Mouse (Mus musculus): ENCODE measurements at regions not wholly inside any gene's neighbourhood (a gene's known extent, or its start where the extent isn't known, plus 50 kb on each side); places are given as distances from the start of the nearest gene placed in this dataset.

GRCm38 (mm10) chr11:71423242-71423641 lies 192.7 kb upstream of the Nlrp1b start:
- no peak for DNase-seq (ENCODE audit: low spot score)
- H3K27me3 ChIP-seq (ENCODE audit: insufficient read depth, low read length), result no peaks in the 10 kb centered on the region
- H3K4me3 ChIP-seq (ENCODE audit: low read length), result no peak overlapping the region
- 0 out of 2 replicates have a peak, but pooled peaks cover 2% of the 10 kb centered on the region for H3K9me3 ChIP-seq (ENCODE audit: low read length)
- no peak for ATAC-seq
- H3K36me3 ChIP-seq (ENCODE audit: insufficient read depth, low read length), result no peaks in the 10 kb centered on the region
- no peak for TF ChIP-seq CTCF (IDR thresholded peaks at IDR 0.05; ENCODE audit: low read depth)
- H3K9ac ChIP-seq (replicated peaks; ENCODE audit: low read length), result no peak overlapping the region
- 84% methylated on average over 3 of the region's 3 CpGs for WGBS
- H3K4me1 ChIP-seq (ENCODE audit: insufficient read depth, low read length), result no peaks in the 10 kb centered on the region
- H3K4me2 ChIP-seq (ENCODE audit: low read depth, low read length), result no peak overlapping the region
- H3K27ac ChIP-seq, result no peak overlapping the region

- 0 out of 2 replicates have a peak, but pooled peaks cover 2% of the 10 kb centered on the region for H3K9me3 ChIP-seq (ENCODE audit: low read length)
- WGBS, result 57% methylated on average over 5 of the region's 5 CpGs
- H3K4me1 ChIP-seq (ENCODE audit: insufficient read depth, low read length), result no peaks in the 10 kb centered on the region
- no peaks in the 10 kb centered on the region for H3K27me3 ChIP-seq (ENCODE audit: insufficient read depth, low read length)
- H3K4me2 ChIP-seq (ENCODE audit: low read depth, low read length), result no peak overlapping the region
- no peak overlapping the region for H3K27ac ChIP-seq
- DNase-seq (ENCODE audit: low spot score) (no peak), ATAC-seq (no peak)
- no peak overlapping the region for H3K4me3 ChIP-seq (ENCODE audit: low read length)
- no peak overlapping the region for H3K9ac ChIP-seq (replicated peaks; ENCODE audit: low read length)
- no peaks in the 10 kb centered on the region for H3K36me3 ChIP-seq (ENCODE audit: insufficient read depth, low read length)
- no peak for TF ChIP-seq CTCF (IDR thresholded peaks at IDR 0.05; ENCODE audit: low read depth)
Measured at GRCm38 (mm10) chr11:71424879-71425278, 194.3 kb upstream of the Nlrp1b start.

- Histone ChIP-seq H3K4me1 (ENCODE audit: insufficient read depth, low read length) (no peaks in the 10 kb centered on the region), H3K27ac (0 out of 2 replicates have a peak overlapping the region, but pooled peaks have one; percentile 13), H3K4me3 (ENCODE audit: low read length) (no peak overlapping the region), H3K36me3 (ENCODE audit: insufficient read depth, low read length) (no peaks in the 10 kb centered on the region), H3K27me3 (ENCODE audit: insufficient read depth, low read length) (no peaks in the 10 kb centered on the region), H3K9me3 (ENCODE audit: low read length) (0 out of 2 replicates have a peak, but pooled peaks cover 2% of the 10 kb centered on the region), H3K9ac (replicated peaks; ENCODE audit: low read length) (no peak overlapping the region), H3K4me2 (ENCODE audit: low read depth, low read length) (no peak overlapping the region)
- 69% methylated on average over 22 of the region's 22 CpGs for WGBS
- TF ChIP-seq CTCF (IDR thresholded peaks at IDR 0.05; ENCODE audit: low read depth), result no peak
- DNase-seq (ENCODE audit: low spot score) (peak; percentile 50), ATAC-seq (no peak)
Measured at GRCm38 (mm10) chr11:71429739-71430138, 199.2 kb upstream of the Nlrp1b start.

- H3K27me3 ChIP-seq (ENCODE audit: insufficient read depth, low read length), result no peaks in the 10 kb centered on the region
- H3K9ac ChIP-seq (replicated peaks; ENCODE audit: low read length), result no peak overlapping the region
- H3K4me2 ChIP-seq (ENCODE audit: low read depth, low read length), result no peak overlapping the region
- 39% methylated on average over 6 of the region's 6 CpGs for WGBS
- DNase-seq (ENCODE audit: low spot score) (no peak), ATAC-seq (no peak)
- no peak for TF ChIP-seq CTCF (IDR thresholded peaks at IDR 0.05; ENCODE audit: low read depth)
- no peak overlapping the region for H3K27ac ChIP-seq
- H3K36me3 ChIP-seq (ENCODE audit: insufficient read depth, low read length), result no peaks in the 10 kb centered on the region
- H3K4me1 ChIP-seq (ENCODE audit: insufficient read depth, low read length), result no peaks in the 10 kb centered on the region
- no peaks in the 10 kb centered on the region for H3K9me3 ChIP-seq (ENCODE audit: low read length)
- H3K4me3 ChIP-seq (ENCODE audit: low read length), result no peak overlapping the region
Measured at GRCm38 (mm10) chr11:71434241-71434640, 203.7 kb upstream of the Nlrp1b start.

GRCm38 (mm10) chr11:71434886-71435285 lies 204.4 kb upstream of the Nlrp1b start:
- no peaks in the 10 kb centered on the region for H3K9me3 ChIP-seq (ENCODE audit: low read length)
- 57% methylated on average over 5 of the region's 5 CpGs for WGBS

GRCm38 (mm10) chr11:71435745-71436144 lies 205.2 kb upstream of the Nlrp1b start:
- DNase-seq (ENCODE audit: low spot score) (no peak), ATAC-seq (no peak)
- Histone ChIP-seq H3K9me3 (ENCODE audit: low read length) (no peaks in the 10 kb centered on the region), H3K9ac (replicated peaks; ENCODE audit: low read length) (no peak overlapping the region), H3K4me1 (ENCODE audit: insufficient read depth, low read length) (peaks cover 10% of the 10 kb centered on the region), H3K36me3 (ENCODE audit: insufficient read depth, low read length) (no peaks in the 10 kb centered on the region), H3K27me3 (ENCODE audit: insufficient read depth, low read length) (no peaks in the 10 kb centered on the region), H3K27ac (peak overlapping the region; percentile 17; the same call in 1 of the 2 replicates), H3K4me2 (ENCODE audit: low read depth, low read length) (no peak overlapping the region), H3K4me3 (ENCODE audit: low read length) (no peak overlapping the region)
- no peak for TF ChIP-seq CTCF (IDR thresholded peaks at IDR 0.05; ENCODE audit: low read depth)
- WGBS, result 54% methylated on average over 8 of the region's 8 CpGs

More at GRCm38 (mm10) chr11:71434886-71435285, 204.4 kb upstream of the Nlrp1b start:
- Histone ChIP-seq H3K9ac (replicated peaks; ENCODE audit: low read length) (no peak overlapping the region), H3K27ac (no peak overlapping the region), H3K27me3 (ENCODE audit: insufficient read depth, low read length) (no peaks in the 10 kb centered on the region), H3K4me1 (ENCODE audit: insufficient read depth, low read length) (peaks cover 6% of the 10 kb centered on the region), H3K4me2 (ENCODE audit: low read depth, low read length) (no peak overlapping the region), H3K4me3 (ENCODE audit: low read length) (no peak overlapping the region), H3K36me3 (ENCODE audit: insufficient read depth, low read length) (no peaks in the 10 kb centered on the region)
- TF ChIP-seq CTCF (IDR thresholded peaks at IDR 0.05; ENCODE audit: low read depth), result no peak
- ATAC-seq (no peak), DNase-seq (ENCODE audit: low spot score) (no peak)

- Histone ChIP-seq H3K27ac (peak overlapping the region; percentile 17), H3K27me3 (ENCODE audit: insufficient read depth, low read length) (no peaks in the 10 kb centered on the region), H3K4me3 (ENCODE audit: low read length) (no peak overlapping the region), H3K36me3 (ENCODE audit: insufficient read depth, low read length) (no peaks in the 10 kb centered on the region), H3K9me3 (ENCODE audit: low read length) (no peaks in the 10 kb centered on the region), H3K9ac (replicated peaks; ENCODE audit: low read length) (no peak overlapping the region), H3K4me2 (ENCODE audit: low read depth, low read length) (no peak overlapping the region), H3K4me1 (ENCODE audit: insufficient read depth, low read length) (peaks cover 10% of the 10 kb centered on the region)
- DNase-seq (ENCODE audit: low spot score), result no peak
- no peak for TF ChIP-seq CTCF (IDR thresholded peaks at IDR 0.05; ENCODE audit: low read depth)
- 48% methylated on average over 1 of the region's 1 CpGs for WGBS
- ATAC-seq, result no peak
Measured at GRCm38 (mm10) chr11:71436335-71436734, 205.8 kb upstream of the Nlrp1b start.
